In the genomic region with DNA sequence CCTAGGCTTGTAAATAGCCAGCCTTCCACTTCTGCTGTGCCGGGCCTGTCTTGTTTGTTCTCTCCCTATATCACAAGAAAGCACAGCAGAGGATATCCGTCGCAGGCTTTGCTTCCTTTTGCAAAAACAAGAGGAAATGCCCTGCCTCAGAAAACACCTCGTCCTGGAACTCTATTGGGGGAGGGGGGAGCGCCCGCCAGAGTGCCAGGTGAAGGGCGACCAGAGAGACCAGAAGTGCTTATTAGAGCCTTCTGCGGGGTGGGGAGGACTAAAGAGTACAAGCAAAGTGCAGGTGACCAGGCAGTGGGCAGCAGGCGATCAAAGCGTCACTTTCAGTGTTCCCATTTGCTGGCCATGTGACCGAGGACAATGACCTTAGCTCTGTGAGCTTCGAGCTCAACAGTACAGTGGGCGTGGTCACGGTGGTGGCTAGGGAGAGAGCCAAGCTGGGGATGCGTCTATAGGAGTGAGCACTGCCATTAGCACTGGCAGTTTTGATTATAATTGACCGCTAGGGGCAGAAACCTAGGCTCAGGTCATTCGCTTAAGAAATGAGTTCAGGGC, we compare ENCODE assay signal across 7 mouse cellular contexts. TPM values are rescaled to one million over a fixed set of nuclear protein-coding genes. Genes with fewer than 3 reads are reported as not detected.
A peak's percentile ranks its signal among the peaks of the same experiment; 100 is the strongest.
DNase-seq lines count a peak whose midpoint lies in the region; ATAC-seq and TF ChIP-seq lines count a peak whose summit lies in the region.

No protein-coding gene starts in this region.

- WGBS in heart, embryonic 14.5 days: 24% methylated on average over 17 of the region's 17 CpGs
- WGBS in spleen, adult 2 months: 5% methylated on average over 17 of the region's 17 CpGs

- TF ChIP-seq POLR2A in spleen, adult 2 months (IDR thresholded peaks at IDR 0.05; ENCODE audit: low read depth, low read length): no peak

- H3K9ac ChIP-seq in heart, embryonic 14.5 days (ENCODE audit: low read length): 0 out of 2 replicates have a peak overlapping the region, but pooled peaks have one; percentile 39

- no peaks in the 10 kb centered on the region for H3K27me3 ChIP-seq in heart, embryonic 14.5 days (ENCODE audit: control insufficient read depth, insufficient read depth, low read length)
- H3K27me3 ChIP-seq in spleen, adult 2 months (ENCODE audit: control insufficient read depth, insufficient read depth, low read length): no peaks in the 10 kb centered on the region

- peak overlapping the region; percentile 40 for H3K4me2 ChIP-seq in heart, embryonic 14.5 days (ENCODE audit: low read length)

- H3K4me1 ChIP-seq in heart, embryonic 14.5 days (ENCODE audit: control insufficient read depth in 2 of 2, insufficient read depth in 2 of 2, low read length in 2 of 2): peaks cover 29% of the 10 kb centered on the region in 2 experiments
- H3K4me1 ChIP-seq in spleen, adult 2 months (ENCODE audit: control insufficient read depth, insufficient read depth, insufficient read length): peaks cover 15% of the 10 kb centered on the region; the same call in 1 of the 2 replicates

- DNase-seq in adrenal gland, adult 18-20 months (ENCODE audit: low spot score in 2 of 2): peak; percentile 31 to 56
- DNase-seq in embryo, embryonic 10 days (ENCODE audit: low spot score): peak; percentile 88
- DNase-seq in kidney, postnatal 10 days: peak; percentile 90
- peak; percentile 82 to 87 for DNase-seq in lung, postnatal 4 days
- DNase-seq in spleen, adult 2 months (ENCODE audit: low read depth in 1 of 2, low spot score in 2 of 2): peak; percentile 40 to 50
- DNase-seq in adipocyte (ENCODE audit: low spot score): no peak

- peak overlapping the region; percentile 82 to 89 for H3K27ac ChIP-seq in heart, embryonic 14.5 days (replicated peaks in 1 of 2; ENCODE audit: control insufficient read depth in 1 of 2, insufficient read depth in 1 of 2, low read depth in 2 of 2, low read length in 2 of 2)
- peak overlapping the region; percentile 78 for H3K27ac ChIP-seq in spleen, adult 2 months (ENCODE audit: insufficient read depth, low read length)

- peaks cover 9% of the 10 kb centered on the region for H3K36me3 ChIP-seq in heart, embryonic 14.5 days (ENCODE audit: control insufficient read depth, insufficient read depth, low read length)
- no peaks in the 10 kb centered on the region for H3K36me3 ChIP-seq in spleen, adult 2 months (ENCODE audit: control insufficient read depth, insufficient read depth, low read length)

- H3K4me3 ChIP-seq in heart, embryonic 14.5 days (ENCODE audit: control insufficient read depth in 1 of 2, insufficient read depth in 1 of 2, low read depth in 1 of 2, low read length in 2 of 2): no peak overlapping the region
- peak overlapping the region; percentile 9; the same call in 1 of the 2 replicates for H3K4me3 ChIP-seq in spleen, adult 2 months (ENCODE audit: extremely low read depth, insufficient read depth, insufficient read length)

- H3K9me3 ChIP-seq in heart, embryonic 14.5 days (ENCODE audit: control insufficient read depth, low read length): no peaks in the 10 kb centered on the region

- ATAC-seq in heart, embryonic 14.5 days (ENCODE audit: insufficient number of reproducible peaks, insufficient read depth, low FRiP score, low read depth): peak; percentile 54

- no peak for TF ChIP-seq CTCF in spleen, adult 2 months (IDR thresholded peaks at IDR 0.05; ENCODE audit: extremely low read depth, insufficient read depth, insufficient read length, insufficient replicate concordance)

RNA-seq across cellular contexts. Expression of a gene that starts 45.8 kb away (rescaled TPM):
- under 1 TPM; 0.61 to 0.86 TPM for total RNA-seq in adrenal gland, adult 18-20 months (2021)
- 6.9 and 7.0 TPM in 2 replicates for polyA plus RNA-seq in heart, embryonic 14.5 days (2014; fragmentation: Nextera tagmentation; extraction: Ambion mirVana)
- polyA plus RNA-seq in spleen, adult 2 months (2012; rRNA removed): 0.86 and 0.90 TPM in 2 replicates
